Mouse (Mus musculus): Measurements from ENCODE around the gene Smim11.

GRCm38 (mm10) chr16:92334600-92334999 is 33.5 kb downstream of the Smim11 start:
- no peak for TF ChIP-seq CTCF (IDR thresholded peaks at IDR 0.05; ENCODE audit: control insufficient read depth, insufficient read depth, insufficient replicate concordance, low read depth, low read length)
- TF ChIP-seq POLR2A (IDR thresholded peaks at IDR 0.05; ENCODE audit: control insufficient read depth, low read depth, low read length), result no peak
